Mouse (Mus musculus) brain, embryonic 14.5 days (tissue): ENCODE measurements around the gene Wdr5b.

Experiments used
- CTCF ChIP-seq: fragments of 200-500 bp; IDR thresholded peaks from 2 replicates; pipeline ENCODE4 v1.5.1; 2012; ENCODE audit warnings: inconsistent platforms, mild to moderate bottlenecking, moderate library complexity, borderline replicate concordance; ENCODE audit not compliant: insufficient read depth, insufficient read length; ENCODE audit errors: extremely low read depth
- POLR2A ChIP-seq: fragments of 200-500 bp; IDR thresholded peaks from 2 replicates; pipeline ENCODE4 v1.6.1; 2012; ENCODE audit warnings: mild to moderate bottlenecking, inconsistent platforms, borderline replicate concordance; ENCODE audit not compliant: poor library complexity, insufficient read depth, insufficient read length, severe bottlenecking; ENCODE audit errors: extremely low read depth

DNA sequence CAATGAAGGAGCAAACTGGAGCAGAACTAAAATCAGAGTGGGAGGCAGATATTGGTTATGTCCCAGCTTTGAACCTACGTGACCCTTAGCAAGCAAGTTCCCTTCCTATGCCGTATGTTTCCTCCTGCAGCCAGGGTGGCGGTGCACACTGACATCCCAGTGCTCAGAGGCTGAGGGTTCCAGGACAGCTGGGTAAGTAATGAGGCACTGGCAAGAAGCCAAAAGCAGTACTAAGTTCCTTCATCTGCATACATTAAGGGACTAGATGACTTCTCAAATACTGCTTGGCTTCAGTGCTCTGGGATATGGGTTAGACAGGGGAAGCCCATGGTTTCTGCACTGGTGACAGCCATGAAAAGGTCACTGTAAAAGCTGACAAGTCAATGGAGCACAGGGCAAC is 27.4 kb downstream of the Wdr5b start:
- TF ChIP-seq CTCF (no peak), POLR2A (no peak)
